Mouse (Mus musculus): Measurements from ENCODE around the gene Mvd. TPM values are rescaled to one million over a fixed set of nuclear protein-coding genes. Genes with fewer than 3 reads are reported as not detected.

The Mvd gene
- total RNA-seq, 1 experiment from 2014 or later = 3.2 TPM

Other genes starting within 250 kb of the Mvd start
- 53.0 and 72.2 TPM in 2 replicates for gene Zfpm1, start 161.3 kb downstream of the Mvd start, total RNA-seq (2017)
- gene Trhr2, start 82.7 kb downstream of the Mvd start, total RNA-seq (2017) = not detected in 2 replicates
- 68.9 and 81.0 TPM in 2 replicates for gene Zc3h18, start 66.8 kb downstream of the Mvd start, total RNA-seq (2017)
- gene Il17c, start 21.4 kb downstream of the Mvd start, total RNA-seq (2017) = 0.96 TPM in 1 of 2 replicates, not detected in the other
- gene Cyba, start 10.5 kb downstream of the Mvd start, total RNA-seq (2017) = 42.2 and 44.6 TPM in 2 replicates
- not detected in 2 replicates for gene Snai3, start 17.3 kb upstream of the Mvd start, total RNA-seq (2017)
- gene Rnf166, start 32.6 kb upstream of the Mvd start, total RNA-seq (2017) = 28.9 and 31.6 TPM in 2 replicates
- 7.8 and 26.5 TPM in 2 replicates for gene Ctu2, start 32.7 kb upstream of the Mvd start, total RNA-seq (2017)
- 19.4 and 22.3 TPM in 2 replicates for gene Piezo1, start 107.9 kb upstream of the Mvd start, total RNA-seq (2017)
- gene Cdt1, start 124.6 kb upstream of the Mvd start, total RNA-seq (2017) = 38.7 and 53.3 TPM in 2 replicates
- gene Aprt, start 133.5 kb upstream of the Mvd start, total RNA-seq (2017) = 72.1 and 79.3 TPM in 2 replicates
- 12.8 and 13.2 TPM in 2 replicates for gene Galns, start 168.0 kb upstream of the Mvd start, total RNA-seq (2017)
- 12.8 TPM in 2 replicates for gene Trappc2l, start 168.2 kb upstream of the Mvd start, total RNA-seq (2017)
- gene Pabpn1l, start 179.3 kb upstream of the Mvd start, total RNA-seq (2017) = not detected in 2 replicates